Mouse (Mus musculus) lung, embryonic 14.5 days (tissue): ENCODE measurements around the gene Itgb6. TPM values are rescaled to one million over a fixed set of nuclear protein-coding genes. Genes with fewer than 3 reads are reported as not detected.

Experiments used
- ATAC-seq: fragments of 200-750 bp; cut with Nextera tagmentation; 2 replicates; pipeline ENCODE4 v1.8.0; 2017; ENCODE audit warnings: mild to moderate bottlenecking, moderate TSS enrichment, moderate library complexity; ENCODE audit not compliant: insufficient read depth
- DNase-seq: peaks from one replicate; pipeline ENCODE4 v3.0.0-alpha.2; 2015
- H3K27ac ChIP-seq: fragments of 300-500 bp; sonication (generic); 2 replicates; pipeline ENCODE4 v1.5.1; 2014; ENCODE audit warnings: low read depth, mild to moderate bottlenecking, moderate library complexity
- H3K27me3 ChIP-seq: fragments of 300-500 bp; sonication (generic); 2 replicates; pipeline ENCODE4 v1.6.1; 2014; ENCODE audit warnings: low read length, control low read depth; ENCODE audit not compliant: insufficient read depth
- H3K36me3 ChIP-seq: fragments of 300-500 bp; sonication (generic); 2 replicates; pipeline ENCODE4 v1.6.1; 2014; ENCODE audit warnings: control low read depth; ENCODE audit not compliant: insufficient read depth
- H3K4me1 ChIP-seq: fragments of 300-500 bp; sonication (generic); 2 replicates; pipeline ENCODE4 v1.6.1; 2014; ENCODE audit warnings: antibody characterized with exemption, control low read depth; ENCODE audit not compliant: insufficient read depth
- H3K4me2 ChIP-seq: fragments of 300-500 bp; sonication (generic); 2 replicates; pipeline ENCODE4 v1.6.1; 2014; ENCODE audit warnings: mild to moderate bottlenecking
- H3K4me3 ChIP-seq: fragments of 300-500 bp; sonication (generic); 2 replicates; pipeline ENCODE4 v1.5.1; 2014; ENCODE audit warnings: low read depth, low read length
- H3K9ac ChIP-seq: fragments of 300-500 bp; sonication (generic); 2 replicates; pipeline ENCODE4 v1.6.1; 2014
- H3K9me3 ChIP-seq: fragments of 300-500 bp; sonication (generic); 2 replicates; pipeline ENCODE4 v1.6.1; 2016; ENCODE audit warnings: low read depth, low read length, control low read depth
- CTCF ChIP-seq: IDR thresholded peaks from 2 replicates; pipeline ENCODE4 v1.5.1; 2016; ENCODE audit warnings: antibody characterized with exemption, low read depth
- WGBS: fragments of 180-500 bp; shearing (Covaris S2); extraction: QIAGEN DNeasy Blood & Tissue Kit; methylation state at CpG from one replicate; pipeline ENCODE4 v1.1.7; 2014; 5-methylcytosine and 5-hydroxymethylcytosine counted together
- polyA plus RNA-seq: library from polyadenylated mRNA; unstranded; fragments of >200 nt; fragmentation: Nextera tagmentation; extraction: Ambion mirVana; gene quantifications from 2 replicates; pipeline ENCODE4 v1.2.1, GENCODE M21; 2014

Itgb6 gene
- polyA plus RNA-seq, 1 experiment from 2014 or later: 5.5 TPM

DNA sequence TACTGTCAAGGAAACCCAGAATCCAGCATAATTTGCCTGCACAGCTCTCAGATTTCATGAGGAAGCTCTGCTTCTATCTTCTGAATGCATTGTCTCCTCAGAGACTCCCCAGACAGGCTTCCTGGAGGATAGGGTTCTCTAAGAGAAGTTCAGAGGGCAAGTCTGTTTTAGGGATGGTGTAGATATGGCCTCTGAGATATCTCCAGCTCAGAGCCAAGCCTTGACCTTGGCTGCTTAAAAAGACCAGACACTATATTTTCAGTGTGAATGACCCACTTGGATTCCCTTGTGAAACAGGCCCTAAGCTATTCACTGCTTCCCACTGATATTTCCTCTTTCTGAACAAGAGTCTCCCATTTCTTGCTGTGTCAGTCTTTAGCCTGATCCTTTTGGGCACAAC, 36.5 kb downstream of the Itgb6 start:
- Histone ChIP-seq H3K4me3 (no peak overlapping the region), H3K27ac (no peak overlapping the region), H3K36me3 (no peaks in the 10 kb centered on the region), H3K4me2 (no peak overlapping the region), H3K4me1 (peaks cover 11% of the 10 kb centered on the region; the same call in 1 of the 2 replicates), H3K27me3 (no peaks in the 10 kb centered on the region), H3K9ac (no peak overlapping the region), H3K9me3 (no peaks in the 10 kb centered on the region)
- DNase-seq: no peak
- ATAC-seq: no peak
- no peak for TF ChIP-seq CTCF

DNA sequence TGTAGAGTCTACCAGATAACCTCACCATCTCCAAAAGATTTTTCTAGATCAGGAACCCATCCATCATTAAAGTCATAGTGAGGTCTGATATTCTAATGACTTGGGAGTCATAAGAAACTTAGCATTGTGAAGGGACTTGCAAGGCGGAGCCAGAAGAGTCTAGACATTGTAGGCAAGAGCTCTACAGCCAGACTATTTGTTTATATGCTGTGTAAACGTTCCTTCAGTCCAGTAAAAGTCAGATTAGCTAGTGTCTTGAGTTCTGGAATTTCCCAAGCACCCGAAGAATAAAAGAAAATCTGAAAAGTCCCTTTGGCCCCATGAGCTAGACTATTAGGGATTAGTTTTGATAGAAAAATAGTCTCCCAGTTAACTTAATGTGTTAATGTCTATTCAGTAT, 38.3 kb downstream of the Itgb6 start:
- peaks cover 6% of the 10 kb centered on the region; the same call in 1 of the 2 replicates for H3K4me1 ChIP-seq
- H3K36me3 ChIP-seq: no peaks in the 10 kb centered on the region
- H3K27me3 ChIP-seq: no peaks in the 10 kb centered on the region
- no peak overlapping the region for H3K4me3 ChIP-seq
- no peak overlapping the region for H3K4me2 ChIP-seq
- ATAC-seq: no peak
- H3K9me3 ChIP-seq: no peaks in the 10 kb centered on the region
- no peak overlapping the region for H3K9ac ChIP-seq
- TF ChIP-seq CTCF: no peak
- WGBS: 36% methylated on average over 3 of the region's 3 CpGs
- H3K27ac ChIP-seq: no peak overlapping the region
- no peak for DNase-seq

DNA sequence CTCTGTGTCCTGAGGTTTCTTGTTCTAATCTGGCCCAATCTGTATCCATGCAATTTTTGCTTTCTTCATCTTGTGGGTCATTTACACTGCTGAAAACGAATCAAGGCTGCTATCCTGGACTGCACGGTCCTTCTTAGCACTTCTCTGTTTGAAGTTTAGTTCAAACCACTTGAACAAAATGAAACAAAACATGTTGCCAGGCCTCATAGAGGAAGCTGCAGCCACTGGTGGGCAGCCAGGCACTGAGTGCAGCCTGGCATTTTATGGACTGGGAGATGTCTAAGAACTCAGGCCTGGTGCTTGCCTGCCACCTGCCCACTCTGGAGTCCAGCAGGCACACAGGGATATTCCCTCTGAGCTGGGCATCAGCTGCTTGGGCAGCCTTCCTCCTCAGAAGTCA, 39.9 kb downstream of the Itgb6 start:
- no peak for ATAC-seq
- no peak for DNase-seq

DNA sequence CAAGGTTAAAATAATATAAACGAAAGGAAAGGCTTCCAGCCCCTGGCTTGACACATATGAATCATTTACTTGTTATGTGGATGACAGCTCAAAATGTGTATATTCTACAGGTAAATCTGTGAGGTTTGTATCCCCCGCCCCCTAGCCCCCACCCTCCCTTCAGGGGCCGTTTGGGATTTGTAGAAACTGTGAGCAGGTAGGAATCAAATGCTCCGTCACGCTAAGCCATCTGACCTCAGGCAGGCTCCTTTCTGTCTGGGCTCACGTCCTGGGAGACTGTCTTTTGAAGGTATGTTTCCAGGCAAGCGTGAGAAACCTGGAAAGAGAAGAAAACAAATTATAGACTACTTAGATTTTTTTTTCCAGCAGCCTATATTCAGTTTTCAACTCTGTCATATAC, 48.0 kb downstream of the Itgb6 start:
- TF ChIP-seq CTCF: no peak
- Histone ChIP-seq H3K4me2 (no peak overlapping the region), H3K9ac (no peak overlapping the region), H3K4me1 (no peaks in the 10 kb centered on the region), H3K36me3 (no peaks in the 10 kb centered on the region), H3K27me3 (no peaks in the 10 kb centered on the region), H3K4me3 (no peak overlapping the region), H3K27ac (no peak overlapping the region), H3K9me3 (no peaks in the 10 kb centered on the region)
- 53% methylated on average over 7 of the region's 7 CpGs for WGBS
- DNase-seq (no peak), ATAC-seq (no peak)

More for the DNA sequence above, 39.9 kb downstream of the Itgb6 start:
- Histone ChIP-seq H3K4me1 (no peaks in the 10 kb centered on the region), H3K9me3 (no peaks in the 10 kb centered on the region), H3K9ac (no peak overlapping the region), H3K36me3 (no peaks in the 10 kb centered on the region), H3K4me2 (no peak overlapping the region), H3K27ac (no peak overlapping the region), H3K4me3 (no peak overlapping the region), H3K27me3 (no peaks in the 10 kb centered on the region)
- 58% methylated on average over 2 of the region's 2 CpGs for WGBS
- TF ChIP-seq CTCF: no peak

DNA sequence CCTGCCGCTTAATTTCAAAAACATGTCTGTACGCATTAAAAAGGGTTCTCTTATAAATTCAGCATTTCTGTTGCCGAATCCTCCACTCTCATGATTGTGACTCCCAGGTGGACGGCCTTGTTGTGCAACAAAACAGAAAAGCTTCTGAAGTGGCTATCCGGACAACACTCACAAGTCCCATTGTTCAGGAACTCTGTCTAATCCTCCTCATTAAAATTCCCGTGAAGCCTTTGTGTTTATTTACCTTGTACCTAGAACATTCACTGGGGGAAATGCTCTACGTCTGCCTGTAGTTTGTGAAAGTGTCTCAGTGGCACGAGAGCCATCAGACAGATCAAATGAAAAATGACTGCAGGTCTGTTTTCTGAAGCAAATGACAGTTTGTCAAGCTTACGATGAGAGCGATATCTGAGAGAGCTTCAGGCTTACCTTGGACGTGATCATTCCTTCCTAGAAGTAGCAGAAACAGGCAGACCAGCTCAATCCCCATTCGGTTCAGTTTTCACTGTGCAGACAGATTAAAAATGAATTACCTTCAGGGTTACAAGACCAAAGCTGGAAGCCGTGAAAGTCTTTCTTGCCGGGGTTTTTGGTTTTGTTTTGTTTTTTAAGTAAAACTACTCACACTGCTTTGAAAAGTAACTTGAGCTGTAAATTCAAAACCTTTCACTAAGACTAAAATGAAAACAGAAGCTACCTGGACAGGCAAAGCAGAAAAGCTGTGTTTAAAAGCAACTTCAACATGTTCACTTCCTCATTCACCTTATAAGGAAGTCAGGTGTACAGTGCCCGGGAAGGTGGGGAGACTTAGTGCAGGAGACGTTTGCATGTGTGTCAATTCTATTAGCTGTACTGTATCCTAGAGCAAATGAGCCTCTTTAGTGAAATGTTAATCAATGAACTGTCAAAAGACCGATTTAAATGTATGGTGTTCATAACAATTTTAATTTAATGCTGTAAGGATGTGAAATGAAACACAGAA, 49.2 kb downstream of the Itgb6 start:
- ATAC-seq (no peak), DNase-seq (no peak)
- Histone ChIP-seq H3K4me3 (peak overlapping the region; percentile 5), H3K9ac (peak overlapping the region; percentile 7), H3K4me1 (no peaks in the 10 kb centered on the region), H3K9me3 (no peaks in the 10 kb centered on the region), H3K4me2 (peak overlapping the region; percentile 53), H3K36me3 (no peaks in the 10 kb centered on the region), H3K27me3 (no peaks in the 10 kb centered on the region), H3K27ac (no peak overlapping the region)
- WGBS: 37% methylated on average over 17 of the region's 17 CpGs
- TF ChIP-seq CTCF: no peak

GRCm38 (mm10) chr2:60671215-60671614, 51.2 kb downstream of the Itgb6 start:
- Histone ChIP-seq H3K9ac (no peak overlapping the region), H3K27ac (no peak overlapping the region), H3K36me3 (no peaks in the 10 kb centered on the region), H3K4me2 (no peak overlapping the region), H3K27me3 (no peaks in the 10 kb centered on the region), H3K4me3 (no peak overlapping the region), H3K9me3 (no peaks in the 10 kb centered on the region), H3K4me1 (no peaks in the 10 kb centered on the region)
- no peak for ATAC-seq
- no peak for TF ChIP-seq CTCF
- 87% methylated on average over 1 of the region's 1 CpGs for WGBS
- no peak for DNase-seq

GRCm38 (mm10) chr2:60663071-60663470, 59.4 kb downstream of the Itgb6 start:
- Histone ChIP-seq H3K27me3 (no peaks in the 10 kb centered on the region), H3K4me3 (no peak overlapping the region), H3K9ac (no peak overlapping the region), H3K36me3 (no peaks in the 10 kb centered on the region), H3K27ac (no peak overlapping the region), H3K4me1 (peaks cover 5% of the 10 kb centered on the region; the same call in 1 of the 2 replicates), H3K4me2 (no peak overlapping the region), H3K9me3 (no peaks in the 10 kb centered on the region)
- TF ChIP-seq CTCF: no peak
- ATAC-seq: no peak
- peak; percentile 17 for DNase-seq
- 40% methylated on average over 1 of the region's 1 CpGs for WGBS
